Mouse (Mus musculus): ENCODE data around the gene Spx.

- TF ChIP-seq POLR2A (IDR thresholded peaks at IDR 0.05; ENCODE audit: low read depth, low read length), result no peak
- TF ChIP-seq CTCF (IDR thresholded peaks at IDR 0.05; ENCODE audit: extremely low read depth, insufficient read length, insufficient replicate concordance, low read depth, low read length), result no peak
Measured at GRCm38 (mm10) chr6:142369568-142369967, 43.7 kb upstream of the Spx start.
